Mouse (Mus musculus) liver, postnatal 0 days (tissue): ENCODE results near the gene Clic4. TPM values are rescaled to one million over a fixed set of nuclear protein-coding genes. Genes with fewer than 3 reads are reported as not detected.

Source experiments
- ATAC-seq: fragments of 200-750 bp; cut with Nextera tagmentation; 2 replicates; pipeline ENCODE4 v1.8.0; 2017; ENCODE audit warnings: mild to moderate bottlenecking, moderate library complexity
- DNase-seq: peaks from one replicate; pipeline ENCODE4 v3.0.0-alpha.2; 2016
- H3K27ac ChIP-seq: fragments of 300-500 bp; sonication (generic); 2 replicates; pipeline ENCODE4 v1.5.1; 2014; ENCODE audit warnings: antibody characterized with exemption, moderate library complexity, mild to moderate bottlenecking, low read depth
- H3K27me3 ChIP-seq: fragments of 300-500 bp; sonication (generic); 2 replicates; pipeline ENCODE4 v1.6.1; 2014; ENCODE audit warnings: low read length, control low read depth, mixed read lengths; ENCODE audit not compliant: insufficient read depth
- H3K36me3 ChIP-seq: fragments of 300-500 bp; sonication (generic); replicated peaks from 2 replicates; pipeline ENCODE4 v1.6.1; 2014; ENCODE audit warnings: mild to moderate bottlenecking, control low read depth, low read length, moderate library complexity, mixed read lengths; ENCODE audit not compliant: insufficient read depth
- H3K4me1 ChIP-seq: fragments of 300-500 bp; sonication (generic); 2 replicates; pipeline ENCODE4 v1.6.1; 2014; ENCODE audit warnings: antibody characterized with exemption, mild to moderate bottlenecking, control low read depth; ENCODE audit not compliant: insufficient read depth
- H3K4me2 ChIP-seq: fragments of 300-500 bp; sonication (generic); 2 replicates; pipeline ENCODE4 v1.6.1; 2014; ENCODE audit warnings: low read depth, mild to moderate bottlenecking, low read length, moderate library complexity, mixed read lengths
- H3K4me3 ChIP-seq: fragments of 300-500 bp; sonication (generic); 2 replicates; pipeline ENCODE4 v1.5.1; 2014; ENCODE audit warnings: low read depth, low read length
- H3K9ac ChIP-seq: fragments of 300-500 bp; sonication (generic); replicated peaks from 2 replicates; pipeline ENCODE4 v1.6.1; 2014; ENCODE audit warnings: mild to moderate bottlenecking, moderate library complexity
- H3K9me3 ChIP-seq: fragments of 300-500 bp; sonication (generic); 2 replicates; pipeline ENCODE4 v1.6.1; 2016; ENCODE audit warnings: mild to moderate bottlenecking, control low read depth, low read length, mixed read lengths
- CTCF ChIP-seq: sonication (generic); IDR thresholded peaks from 2 replicates; pipeline ENCODE4 v1.5.1; 2016; ENCODE audit warnings: antibody characterized with exemption, low read depth
- EP300 ChIP-seq: IDR thresholded peaks from 2 replicates; pipeline ENCODE4 v1.6.1; 2016; ENCODE audit warnings: antibody characterized with exemption, low read depth, mild to moderate bottlenecking
- WGBS: fragments of 180-500 bp; shearing (Covaris S2); extraction: QIAGEN DNeasy Blood & Tissue Kit; methylation state at CpG from one replicate; pipeline ENCODE4 v1.1.7; 2014; ENCODE audit not compliant: insufficient replicate concordance; 5-methylcytosine and 5-hydroxymethylcytosine counted together
- polyA plus RNA-seq: library from polyadenylated mRNA; unstranded; fragments of >200 nt; fragmentation: Nextera tagmentation; extraction: Ambion mirVana; gene quantifications from 2 replicates; pipeline ENCODE4 v1.2.1, GENCODE M21; 2015

The Clic4 gene
- polyA plus RNA-seq, 1 experiment from 2014 or later, result 64.6 TPM

- H3K9ac ChIP-seq, result no peak overlapping the region
- no peaks in the 10 kb centered on the region for H3K9me3 ChIP-seq
- DNase-seq (no peak), ATAC-seq (no peak)
- H3K27me3 ChIP-seq, result no peaks in the 10 kb centered on the region
- H3K4me2 ChIP-seq, result no peak overlapping the region
- 82% methylated on average over 3 of the region's 3 CpGs for WGBS
- peaks cover 18% of the 10 kb centered on the region for H3K4me1 ChIP-seq
- TF ChIP-seq CTCF, result no peak
- TF ChIP-seq EP300, result no peak
- no peak overlapping the region for H3K27ac ChIP-seq
- H3K4me3 ChIP-seq, result no peak overlapping the region
- H3K36me3 ChIP-seq, result 0 out of 2 replicates have a peak, but pooled peaks cover 8% of the 10 kb centered on the region
Observed at GRCm38 (mm10) chr4:135231136-135231535, 41.5 kb downstream of the Clic4 start.

- Histone ChIP-seq H3K4me1 (peaks cover 13% of the 10 kb centered on the region; the same call in 1 of the 2 replicates), H3K4me2 (no peak overlapping the region), H3K9ac (no peak overlapping the region), H3K4me3 (no peak overlapping the region), H3K27me3 (no peaks in the 10 kb centered on the region), H3K9me3 (no peaks in the 10 kb centered on the region), H3K27ac (no peak overlapping the region), H3K36me3 (0 out of 2 replicates have a peak, but pooled peaks cover 10% of the 10 kb centered on the region)
- 78% methylated on average over 5 of the region's 5 CpGs for WGBS
- no peak for DNase-seq
- TF ChIP-seq EP300 (no peak), CTCF (no peak)
- no peak for ATAC-seq
Observed at GRCm38 (mm10) chr4:135230661-135231060, 42.0 kb downstream of the Clic4 start.

GRCm38 (mm10) chr4:135229871-135230270, 42.7 kb downstream of the Clic4 start:
- H3K27ac ChIP-seq, result no peak overlapping the region
- H3K4me1 ChIP-seq, result peaks cover 11% of the 10 kb centered on the region; the same call in 1 of the 2 replicates
- H3K36me3 ChIP-seq, result 0 out of 2 replicates have a peak, but pooled peaks cover 11% of the 10 kb centered on the region
- H3K4me2 ChIP-seq, result no peak overlapping the region
- 43% methylated on average over 4 of the region's 4 CpGs for WGBS
- no peak for ATAC-seq
- no peak overlapping the region for H3K9ac ChIP-seq
- H3K27me3 ChIP-seq, result no peaks in the 10 kb centered on the region
- no peak for TF ChIP-seq EP300
- TF ChIP-seq CTCF, result no peak
- H3K4me3 ChIP-seq, result no peak overlapping the region
- no peaks in the 10 kb centered on the region for H3K9me3 ChIP-seq
- no peak for DNase-seq

GRCm38 (mm10) chr4:135228136-135228535, 44.5 kb downstream of the Clic4 start:
- Histone ChIP-seq H3K4me1 (peaks cover 8% of the 10 kb centered on the region; the same call in 1 of the 2 replicates), H3K9ac (no peak overlapping the region), H3K27me3 (no peaks in the 10 kb centered on the region), H3K4me2 (no peak overlapping the region), H3K9me3 (no peaks in the 10 kb centered on the region), H3K4me3 (no peak overlapping the region), H3K27ac (no peak overlapping the region), H3K36me3 (peaks cover 25% of the 10 kb centered on the region)
- 53% methylated on average over 3 of the region's 3 CpGs for WGBS
- DNase-seq (no peak), ATAC-seq (no peak)
- no peak for TF ChIP-seq CTCF
- no peak for TF ChIP-seq EP300

- TF ChIP-seq EP300 (no peak), CTCF (no peak)
- Histone ChIP-seq H3K27me3 (no peaks in the 10 kb centered on the region), H3K4me3 (no peak overlapping the region), H3K27ac (no peak overlapping the region), H3K4me2 (no peak overlapping the region), H3K36me3 (peaks cover 37% of the 10 kb centered on the region), H3K4me1 (peaks cover 3% of the 10 kb centered on the region; the same call in 1 of the 2 replicates), H3K9me3 (no peaks in the 10 kb centered on the region), H3K9ac (no peak overlapping the region)
- WGBS, result 76% methylated on average over 12 of the region's 12 CpGs
- DNase-seq (no peak), ATAC-seq (no peak)
Observed at GRCm38 (mm10) chr4:135226008-135226667, 46.5 kb downstream of the Clic4 start.

GRCm38 (mm10) chr4:135223808-135224207, 48.8 kb downstream of the Clic4 start:
- WGBS, result 91% methylated on average over 9 of the region's 9 CpGs
- H3K9me3 ChIP-seq, result no peaks in the 10 kb centered on the region
- H3K27me3 ChIP-seq, result no peaks in the 10 kb centered on the region
- no peak overlapping the region for H3K4me2 ChIP-seq
- TF ChIP-seq EP300, result no peak
- TF ChIP-seq CTCF, result no peak
- H3K27ac ChIP-seq, result no peak overlapping the region
- peaks cover 52% of the 10 kb centered on the region for H3K36me3 ChIP-seq
- H3K4me1 ChIP-seq, result peaks cover 3% of the 10 kb centered on the region; the same call in 1 of the 2 replicates
- no peak for DNase-seq
- no peak for ATAC-seq
- H3K9ac ChIP-seq, result no peak overlapping the region
- no peak overlapping the region for H3K4me3 ChIP-seq
